Mouse (Mus musculus): ENCODE data around the gene Iah1.

Iah1 gene

DNA sequence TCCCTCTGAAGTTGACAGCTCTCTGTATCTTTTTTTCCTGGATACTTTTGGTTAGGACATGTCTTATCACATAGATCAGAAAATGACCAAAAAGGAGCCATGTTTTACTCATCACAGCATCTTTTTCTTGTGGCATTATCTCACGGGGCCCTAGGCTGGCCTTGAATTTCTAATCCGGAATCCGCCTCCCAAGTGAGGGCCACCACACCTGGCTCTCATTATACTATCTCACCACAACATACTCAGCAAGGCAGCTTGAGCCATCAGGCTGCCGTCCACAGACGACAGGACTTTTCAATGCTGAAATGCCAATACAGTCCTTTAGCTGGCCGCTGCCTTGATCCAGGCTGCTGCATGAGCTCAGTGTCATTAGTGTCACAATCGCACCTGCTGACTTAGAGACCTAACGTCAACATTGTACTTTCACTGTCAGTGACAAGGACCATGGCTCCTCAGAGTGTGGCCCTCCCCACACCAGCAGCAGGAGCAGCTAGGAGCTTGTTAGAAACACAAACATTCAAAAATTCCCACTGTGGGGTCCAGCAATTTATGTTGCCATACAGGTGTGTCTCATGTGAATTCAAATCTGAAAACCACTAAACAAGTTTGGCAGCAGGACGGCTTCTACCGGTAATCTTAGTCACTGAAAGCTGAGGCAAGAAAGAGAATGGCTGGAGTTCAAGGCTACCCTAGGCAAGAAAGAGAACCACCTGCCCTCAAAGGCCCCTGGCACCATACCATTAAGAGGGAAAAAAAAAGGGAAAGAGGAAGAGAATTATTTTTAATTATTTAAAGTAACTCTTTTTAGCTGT lies 48.6 kb downstream of the Iah1 start:
- no peak for DNase-seq (ENCODE audit: low read depth, low spot score)

DNA sequence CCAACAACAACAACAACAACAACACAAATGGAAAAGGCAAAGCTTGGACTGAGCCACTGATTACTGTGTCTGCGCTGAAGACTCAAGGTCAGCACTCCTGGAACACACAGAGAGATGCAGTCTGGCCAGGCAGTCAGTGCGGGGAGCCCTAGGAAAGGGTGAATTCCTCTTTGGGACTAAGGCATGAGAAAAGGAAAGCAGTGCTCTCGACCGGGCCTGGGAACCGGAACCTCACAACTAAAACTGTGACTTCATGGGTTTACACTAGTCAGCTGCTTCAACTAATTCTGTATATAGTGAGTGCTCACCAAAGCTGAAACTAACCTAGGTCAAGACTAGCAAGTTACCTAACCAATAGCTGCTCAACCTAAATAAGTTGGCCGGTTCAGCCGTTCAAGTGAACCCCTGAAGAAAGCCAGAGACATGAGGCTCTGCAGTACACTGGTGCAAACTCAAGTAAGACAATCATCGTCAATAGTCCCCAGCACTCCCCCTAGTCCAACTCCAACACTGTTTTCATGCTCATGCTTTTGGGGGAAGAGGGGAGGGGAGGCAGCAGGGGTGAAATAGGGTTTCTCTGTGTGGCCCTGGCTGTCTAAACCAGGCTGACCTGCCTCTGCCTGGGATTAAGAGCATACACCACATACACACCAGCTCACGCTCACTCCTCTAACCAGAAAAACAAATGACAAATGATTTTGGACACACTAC lies 52.3 kb downstream of the Iah1 start:
- no peak for DNase-seq (ENCODE audit: low read depth, low spot score)

DNA sequence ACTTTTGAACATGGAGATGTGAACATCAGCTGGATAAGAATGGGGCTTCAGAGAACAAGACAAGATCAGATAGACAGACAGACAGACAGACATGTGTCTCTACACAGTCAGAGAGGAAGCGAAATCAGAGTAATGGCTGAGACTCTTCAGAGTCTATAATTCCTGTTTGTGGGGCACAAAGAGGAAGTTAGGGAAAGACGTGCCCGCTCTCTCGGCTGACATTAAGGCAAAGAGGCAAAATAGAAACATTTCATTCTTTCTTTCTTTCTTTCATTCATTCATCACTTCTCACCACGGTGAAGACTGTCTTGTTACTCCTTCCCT lies 52.9 kb downstream of the Iah1 start:
- no peak for DNase-seq (ENCODE audit: low read depth, low spot score)

DNA sequence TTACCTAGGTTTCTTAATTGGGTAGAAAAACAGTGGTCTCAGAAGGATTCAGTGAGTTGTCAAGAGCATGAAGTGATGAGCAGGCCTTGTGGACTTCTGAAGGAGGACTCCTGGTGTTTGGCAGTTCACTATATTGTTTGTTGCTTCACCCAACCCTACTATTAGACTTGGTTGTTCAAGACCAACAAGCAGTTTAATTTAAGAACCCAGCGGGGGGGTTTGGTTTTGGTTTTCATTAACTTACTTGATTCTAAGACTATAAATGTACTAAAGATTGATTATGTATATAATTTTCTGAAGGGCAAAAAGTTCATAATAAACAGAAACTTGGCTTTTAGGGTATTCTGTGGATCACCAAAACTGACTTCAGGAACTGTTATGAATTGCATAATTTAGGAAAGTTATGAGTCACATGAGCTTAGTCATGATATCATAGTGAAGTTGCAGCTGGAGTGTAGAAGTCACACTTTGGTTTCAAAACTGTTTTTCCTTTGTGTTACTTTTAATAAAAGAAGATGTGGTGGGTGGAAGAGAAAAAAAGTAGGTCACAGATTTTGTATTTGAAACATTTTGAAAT lies 53.9 kb downstream of the Iah1 start:
- DNase-seq (ENCODE audit: low read depth, low spot score), result peak; percentile 77

DNA sequence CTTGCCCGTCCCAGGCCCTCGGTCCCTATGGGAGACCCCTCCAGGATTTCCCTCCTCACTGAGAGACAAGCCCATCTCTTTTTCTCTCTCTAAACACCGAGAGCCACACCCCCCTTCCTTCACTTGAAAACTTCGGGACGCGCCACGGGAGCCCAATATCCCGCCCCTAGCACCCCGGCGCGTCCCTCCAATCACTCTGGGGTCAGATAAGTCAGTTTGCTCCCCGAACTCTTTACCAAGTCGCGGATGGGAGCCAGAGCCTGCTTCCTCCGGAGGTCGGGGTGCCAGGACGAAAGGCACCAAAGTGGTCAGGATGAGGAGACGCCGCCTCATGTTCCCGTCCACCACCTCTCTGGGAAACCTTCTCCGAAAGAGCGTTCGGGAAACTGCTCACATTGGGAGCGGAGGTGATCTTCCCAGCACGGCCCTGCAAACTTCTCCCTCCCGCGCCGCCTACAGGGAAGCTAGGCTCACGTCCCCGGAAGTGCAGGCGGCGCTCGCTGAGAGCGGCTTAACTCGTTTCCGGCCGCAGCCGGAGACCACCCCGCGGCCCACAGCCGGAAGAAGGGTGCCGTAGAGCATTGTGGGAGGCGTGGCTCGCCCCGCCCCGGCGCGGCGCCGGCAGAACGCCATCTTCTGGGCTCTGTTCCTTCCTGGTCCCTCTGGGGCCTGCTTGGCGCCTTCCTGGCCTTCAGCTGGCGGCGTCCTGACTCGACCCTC lies 57.1 kb downstream of the Iah1 start, which contains the start of gene Adam17:
Gene Adam17 (minus strand): TSS at position 533 of the 720 bp plus-strand sequence.
- peak; percentile 96 for DNase-seq (ENCODE audit: low read depth, low spot score)
